Mouse (Mus musculus) testis, adult 2 months (tissue): ENCODE data around the gene Cnnm1.

ENCODE experiments used
- CTCF ChIP-seq: fragments of 200-500 bp; IDR thresholded peaks from 2 replicates; pipeline ENCODE4 v1.5.1; 2012; ENCODE audit warnings: low read depth, mild to moderate bottlenecking, inconsistent platforms, low read length, moderate library complexity; ENCODE audit not compliant: control insufficient read depth, insufficient read depth, insufficient replicate concordance
- POLR2A ChIP-seq: fragments of 200-500 bp; IDR thresholded peaks from 2 replicates; pipeline ENCODE4 v1.6.1; 2012; ENCODE audit warnings: low read depth, mild to moderate bottlenecking, inconsistent platforms, low read length, moderate library complexity; ENCODE audit not compliant: control insufficient read depth

GRCm38 (mm10) chr19:43517320-43517719, 77.1 kb downstream of the Cnnm1 start:
- TF ChIP-seq CTCF (no peak), POLR2A (no peak)
